Mouse (Mus musculus): ENCODE data around the gene 4933415F23Rik. TPM values are rescaled to one million over a fixed set of nuclear protein-coding genes. Genes with fewer than 3 reads are reported as not detected.
"Not testable (repeated sequence)": the region's sequence is repeated elsewhere in the genome, so short reads cannot be mapped to it uniquely, and the experiment has no call there.

Gene 4933415F23Rik
- total RNA-seq (2021): not detected

DNA sequence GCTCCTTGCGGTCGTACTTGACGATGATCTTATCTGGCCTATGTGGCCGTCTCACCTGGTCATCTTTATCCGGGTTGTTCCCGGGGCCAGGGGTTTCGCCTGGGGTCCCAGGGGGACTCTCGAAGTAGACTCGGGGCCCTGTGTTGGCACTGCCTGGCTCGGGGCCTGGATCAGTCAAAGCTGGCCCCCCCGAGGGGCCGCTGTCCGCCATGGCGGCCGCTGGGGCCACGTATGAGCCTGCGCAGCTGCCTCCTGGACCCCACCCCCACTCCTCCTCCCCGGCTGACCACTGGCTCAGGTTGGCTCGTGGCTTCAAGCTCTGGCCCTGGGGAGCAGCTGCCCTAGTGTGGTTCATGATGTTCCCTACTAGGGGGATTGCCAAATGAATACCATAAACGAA, at the start of gene 4933415F23Rik:
4933415F23Rik (minus strand) TSS at position 233 of the 400 bp plus-strand sequence.
- no peak for DNase-seq (ENCODE audit: low spot score in 2 of 2)
- intact Hi-C loops (cut with DNase I): no loop called here

DNA sequence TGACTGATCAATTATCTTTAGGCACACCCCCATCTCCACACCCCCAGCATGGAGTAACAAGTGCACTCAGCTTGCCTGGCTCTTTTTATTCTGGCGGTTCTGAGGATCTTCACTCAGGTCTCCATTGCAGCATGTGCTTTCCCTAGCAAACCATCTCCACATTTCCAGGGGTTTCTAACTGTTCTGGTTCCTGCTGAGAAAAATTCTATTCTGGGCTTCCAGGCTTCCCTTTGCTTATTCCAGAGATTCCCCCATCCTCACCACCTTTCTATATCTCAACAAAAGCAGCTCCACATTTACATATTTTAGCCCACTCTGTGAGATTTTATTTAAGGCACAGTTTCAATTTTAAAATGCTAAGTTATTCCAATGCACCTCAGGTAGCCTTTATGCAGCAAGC, 49.7 kb upstream of the 4933415F23Rik start:
- intact Hi-C loops (cut with DNase I): no loop called here
- no peak for DNase-seq (ENCODE audit: low spot score in 2 of 2)

DNA sequence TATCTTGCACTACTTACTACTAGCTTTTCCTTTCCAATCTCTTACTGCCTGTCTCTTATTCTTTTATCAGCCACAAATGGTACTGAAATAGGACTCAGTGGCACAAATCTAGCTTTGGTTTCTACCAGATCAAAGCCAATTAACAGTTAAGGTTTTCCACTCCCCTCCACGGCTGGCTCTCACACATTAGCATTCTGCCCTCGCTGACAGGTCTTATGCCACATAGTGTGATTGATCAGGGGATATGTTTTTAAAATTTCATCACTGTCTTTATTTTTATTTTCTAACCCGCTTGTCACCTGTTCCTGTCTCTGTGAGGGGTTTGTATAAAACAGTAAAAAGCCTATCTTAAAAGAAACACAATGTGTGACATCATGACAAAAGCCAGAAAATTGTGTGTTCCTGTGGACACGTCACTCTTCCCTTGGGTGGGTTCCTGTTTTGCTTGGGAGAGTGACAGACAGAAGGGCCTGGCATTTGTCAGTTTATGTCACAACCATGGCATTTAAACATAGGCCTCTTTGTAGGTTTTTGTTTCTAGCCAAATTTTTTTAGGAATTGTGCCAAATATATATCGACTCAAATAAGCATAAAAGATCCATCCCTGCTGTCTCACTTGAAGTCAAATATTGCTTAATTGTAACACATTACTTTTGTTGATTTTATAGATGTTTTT, 44.3 kb upstream of the 4933415F23Rik start:
- no peak for DNase-seq (ENCODE audit: low spot score in 2 of 2)
- intact Hi-C loops (cut with DNase I): no loop called here

DNA sequence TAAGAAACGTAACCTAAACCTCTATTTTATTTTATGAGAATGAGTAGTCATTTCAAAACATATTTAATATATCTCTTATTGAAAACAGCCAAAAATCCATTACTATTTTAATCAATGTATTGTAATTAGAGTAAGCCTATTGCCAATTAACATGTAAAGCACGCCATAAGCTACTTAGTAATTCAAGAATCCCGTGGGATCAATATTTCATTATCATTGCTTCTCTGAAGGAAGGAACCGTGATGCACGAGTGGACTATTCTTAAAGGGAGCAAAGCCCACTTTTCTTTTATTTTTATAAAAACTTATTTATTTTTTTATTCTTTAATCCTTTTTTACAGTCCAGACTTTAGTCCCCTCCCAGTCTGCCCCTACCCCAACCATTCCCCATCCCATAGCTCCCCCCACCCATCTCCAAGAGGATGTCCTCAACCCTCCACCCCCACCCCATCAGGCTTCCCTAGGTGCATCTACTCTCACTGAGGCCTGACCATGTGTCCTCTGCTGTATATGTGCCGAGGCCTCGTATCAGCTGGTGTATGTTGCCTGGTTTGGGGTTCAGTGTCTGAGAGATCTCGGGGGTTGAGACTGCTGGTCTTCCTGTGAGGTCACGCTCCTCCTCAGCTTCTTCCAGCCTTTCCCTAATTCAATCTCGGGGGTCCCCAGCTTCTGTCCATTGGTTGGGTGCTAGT, 39.2 kb upstream of the 4933415F23Rik start:
- no peak for DNase-seq (ENCODE audit: low spot score in 2 of 2)
- intact Hi-C loops (cut with DNase I): no loop called here

DNA sequence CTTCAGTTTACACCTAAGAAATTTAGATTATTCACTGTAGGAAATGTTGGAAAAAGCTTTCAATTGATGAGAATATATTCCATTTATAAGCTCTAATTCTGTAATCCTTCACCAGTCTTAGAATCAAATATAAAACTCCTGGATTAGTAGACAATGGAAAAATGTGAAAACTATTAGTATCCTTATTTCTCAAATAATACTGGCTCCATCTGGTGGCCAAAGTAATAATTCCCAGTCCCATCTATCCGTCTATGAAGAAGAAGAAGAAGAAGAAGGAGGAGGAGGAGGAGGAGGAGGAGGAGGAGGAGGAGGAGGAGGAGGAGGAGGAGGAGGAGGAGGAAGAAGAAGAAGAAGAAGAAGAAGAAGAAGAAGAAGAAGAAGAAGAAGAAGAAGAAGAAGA, 38.5 kb upstream of the 4933415F23Rik start:
- DNase-seq (ENCODE audit: low spot score in 2 of 2); intact Hi-C loops (cut with DNase I): not testable (repeated sequence)

DNA sequence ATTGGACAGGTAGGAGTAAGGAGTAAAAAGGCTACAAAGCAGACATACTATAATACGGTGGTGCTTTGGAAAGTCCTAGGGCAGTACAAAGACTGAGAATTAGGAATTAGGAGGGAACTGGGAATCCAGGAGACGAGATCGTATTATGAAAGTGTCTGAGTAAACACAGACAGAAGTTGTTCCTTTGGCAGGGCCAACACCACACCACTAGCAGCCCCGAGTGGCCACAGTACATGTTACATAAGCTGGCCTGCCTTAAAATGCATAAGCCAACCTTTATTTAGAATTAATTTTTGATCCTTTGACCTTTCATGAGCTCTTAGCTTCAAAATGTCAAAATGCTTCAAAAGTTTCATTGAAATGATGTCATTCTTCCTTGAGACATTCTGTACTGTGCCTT, 18.8 kb upstream of the 4933415F23Rik start:
- intact Hi-C loops (cut with DNase I): no loop called here

DNA sequence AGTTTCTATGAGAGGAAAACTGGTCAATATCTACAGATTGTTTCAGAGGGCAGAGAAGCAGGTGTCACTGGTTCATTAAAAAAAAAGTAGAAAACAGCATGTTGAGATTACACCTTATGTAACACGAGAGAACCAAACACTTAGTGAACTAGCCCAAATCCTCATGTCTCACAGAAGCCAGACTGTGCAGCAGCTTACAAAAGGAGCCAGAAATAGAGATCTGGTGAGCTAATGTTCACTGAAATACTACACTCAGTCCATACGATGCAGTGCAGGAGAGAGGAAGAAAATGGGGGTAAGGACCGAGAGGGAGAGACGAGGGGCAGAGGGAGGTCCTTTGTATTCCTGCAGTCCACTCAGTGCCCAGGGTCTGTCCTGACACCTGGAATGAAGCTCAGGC, 17.4 kb upstream of the 4933415F23Rik start:
- DNase-seq (ENCODE audit: low spot score in 2 of 2): no peak
- intact Hi-C loops (cut with DNase I): no loop called here

More for the DNA sequence above, 18.8 kb upstream of the 4933415F23Rik start:
- DNase-seq (ENCODE audit: low spot score in 2 of 2): no peak

DNA sequence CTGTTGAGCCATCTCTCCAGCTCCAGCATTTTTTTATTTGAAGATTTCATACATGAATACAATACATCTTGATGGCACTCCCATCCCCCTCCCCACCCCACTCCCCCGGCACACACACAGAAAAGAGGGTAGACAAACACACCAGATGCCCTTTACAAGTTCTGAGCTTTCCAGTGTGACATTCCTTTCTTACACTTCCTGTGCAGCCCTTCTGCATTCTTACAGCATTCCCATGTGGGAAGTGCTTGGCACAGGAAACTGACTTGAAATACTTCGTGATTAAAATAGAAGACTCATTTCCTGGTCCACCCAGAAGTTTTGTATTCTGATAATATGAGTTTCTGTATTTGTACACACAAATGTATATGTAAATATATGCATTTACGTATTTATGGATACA, 15.4 kb upstream of the 4933415F23Rik start:
- no peak for DNase-seq (ENCODE audit: low spot score in 2 of 2)
- intact Hi-C loops (cut with DNase I): no loop called here

DNA sequence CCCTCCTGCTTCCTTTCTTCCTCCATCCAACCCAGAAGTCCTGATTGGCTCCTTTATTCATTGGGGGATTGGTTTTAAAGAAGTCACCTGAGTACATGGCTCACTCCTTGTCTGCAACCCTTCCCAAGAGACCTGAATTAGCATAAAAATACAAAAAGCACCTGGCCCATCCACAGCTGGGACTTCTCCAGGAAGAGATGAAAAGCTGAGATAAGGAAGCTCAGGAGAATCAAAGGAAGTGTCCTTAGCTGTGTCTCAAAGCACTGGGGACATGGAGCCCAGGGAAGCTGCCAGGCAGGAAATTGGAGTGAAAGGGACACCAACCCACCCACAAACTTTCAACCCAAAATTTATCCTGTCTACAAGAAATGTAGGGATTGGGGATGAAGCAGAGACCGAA, 7.1 kb upstream of the 4933415F23Rik start:
- DNase-seq (ENCODE audit: low spot score in 2 of 2): no peak
- intact Hi-C loops (cut with DNase I): no loop called here

DNA sequence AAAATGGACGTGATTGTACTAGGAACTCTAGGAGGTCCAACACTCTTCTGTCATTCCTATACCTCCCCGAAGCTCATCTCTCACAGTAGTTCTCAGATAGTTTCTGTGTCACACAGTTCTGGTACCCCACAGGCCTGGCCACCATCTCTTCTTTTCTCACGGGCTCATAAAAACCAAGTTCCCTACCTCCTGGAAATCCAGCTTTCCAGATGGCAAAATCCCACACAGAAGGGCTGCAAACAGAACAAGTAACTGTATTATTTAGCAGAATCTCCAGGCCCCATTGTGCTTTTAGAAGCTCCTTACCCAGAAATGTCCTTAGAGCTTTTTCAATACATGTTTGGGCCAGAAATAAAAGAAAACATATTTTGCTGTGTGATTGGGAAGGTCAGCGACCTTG, 828 bp upstream of the 4933415F23Rik start:
- peak in 1 of 2 experiments; percentile 22 for DNase-seq (ENCODE audit: low spot score in 2 of 2)
- intact Hi-C loops (cut with DNase I): no loop called here

DNA sequence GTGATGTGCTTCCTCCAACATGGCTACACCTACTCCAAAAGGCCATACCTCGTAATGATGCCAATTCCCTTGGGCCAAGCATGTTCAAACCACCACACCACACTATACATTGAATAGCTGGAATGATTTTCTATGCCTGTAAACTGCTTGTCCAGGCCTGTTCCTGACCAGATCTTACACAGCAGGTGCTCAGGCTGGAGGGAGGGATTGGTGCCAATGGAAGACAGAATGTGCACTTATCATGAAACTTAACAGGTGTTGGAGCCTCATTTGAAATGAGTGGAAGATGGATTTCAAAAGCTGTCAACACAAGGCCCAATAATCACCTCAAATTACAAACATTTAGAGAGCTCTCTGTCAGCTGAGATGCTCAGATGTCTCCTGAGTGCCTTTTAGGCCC, 2.3 kb downstream of the 4933415F23Rik start:
- DNase-seq (ENCODE audit: low spot score in 2 of 2): no peak
- intact Hi-C loops (cut with DNase I): no loop called here

DNA sequence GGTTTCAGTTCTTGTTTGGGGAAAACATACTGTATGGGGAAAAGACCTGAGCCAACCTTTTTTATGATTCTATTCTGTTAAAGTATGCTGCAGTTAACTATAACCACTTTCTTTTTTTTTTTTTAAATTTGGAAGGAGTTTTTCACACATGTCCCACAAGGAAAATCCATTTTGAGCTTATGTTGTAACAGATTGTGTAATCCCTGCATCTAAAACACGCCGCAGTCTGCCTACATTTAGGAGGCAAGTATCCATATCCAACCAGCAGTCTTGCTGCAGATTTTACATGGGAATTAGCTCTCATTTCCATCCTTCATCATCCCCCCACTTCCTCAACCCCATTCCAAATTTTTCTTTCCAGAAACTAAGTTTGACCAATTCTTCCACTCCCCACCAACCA, 3.6 kb downstream of the 4933415F23Rik start:
- DNase-seq (ENCODE audit: low spot score in 2 of 2): peak in 1 of 2 experiments; percentile 15
- intact Hi-C loops (cut with DNase I): no loop called here

DNA sequence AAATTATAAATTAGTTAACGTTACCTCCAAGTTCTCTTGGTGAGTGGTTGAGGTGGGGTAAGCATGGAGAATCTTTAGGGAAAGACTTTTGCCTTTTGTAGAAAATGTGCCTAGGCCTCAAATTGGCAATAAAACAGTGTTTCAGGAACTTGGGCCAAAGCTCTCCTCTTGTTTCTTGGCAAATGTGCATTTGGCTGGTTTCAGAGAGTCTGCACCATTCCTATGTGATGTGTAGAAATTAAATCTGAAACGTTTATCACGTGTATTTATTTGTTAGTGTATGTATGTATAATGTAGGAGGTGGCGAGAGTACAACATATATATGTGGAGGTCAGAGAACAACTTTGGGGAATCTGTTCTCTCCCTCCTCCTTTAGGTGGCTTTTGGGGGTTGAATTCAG, 4.1 kb downstream of the 4933415F23Rik start:
- intact Hi-C loops (cut with DNase I): no loop called here
- DNase-seq (ENCODE audit: low spot score in 2 of 2): no peak

DNA sequence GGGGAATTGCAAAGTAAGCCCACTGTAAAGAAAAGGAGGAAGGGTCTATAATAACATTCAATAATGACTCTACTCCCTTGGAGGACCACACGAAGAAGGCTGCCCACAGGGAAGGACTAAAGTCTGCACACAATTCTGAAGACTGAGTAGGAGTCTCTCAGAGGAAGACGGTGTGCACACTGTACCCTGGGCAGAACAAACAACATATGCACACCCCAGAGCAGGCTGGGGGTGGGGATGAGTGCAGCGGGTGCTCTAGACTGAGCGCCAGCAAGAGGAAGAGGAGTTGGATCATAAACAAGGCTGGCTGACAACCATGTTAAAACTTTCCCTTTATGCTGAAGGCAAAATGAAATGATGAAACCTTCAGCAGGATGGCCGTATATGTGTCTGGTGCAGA, 34.3 kb downstream of the 4933415F23Rik start:
- intact Hi-C loops (cut with DNase I): loop anchor here (5.0 kb wide), 1 partner anchor 260 kb away; the partner anchor contains the start of gene Rims1
- peak in 1 of 2 experiments; percentile 30 for DNase-seq (ENCODE audit: low spot score in 2 of 2)

DNA sequence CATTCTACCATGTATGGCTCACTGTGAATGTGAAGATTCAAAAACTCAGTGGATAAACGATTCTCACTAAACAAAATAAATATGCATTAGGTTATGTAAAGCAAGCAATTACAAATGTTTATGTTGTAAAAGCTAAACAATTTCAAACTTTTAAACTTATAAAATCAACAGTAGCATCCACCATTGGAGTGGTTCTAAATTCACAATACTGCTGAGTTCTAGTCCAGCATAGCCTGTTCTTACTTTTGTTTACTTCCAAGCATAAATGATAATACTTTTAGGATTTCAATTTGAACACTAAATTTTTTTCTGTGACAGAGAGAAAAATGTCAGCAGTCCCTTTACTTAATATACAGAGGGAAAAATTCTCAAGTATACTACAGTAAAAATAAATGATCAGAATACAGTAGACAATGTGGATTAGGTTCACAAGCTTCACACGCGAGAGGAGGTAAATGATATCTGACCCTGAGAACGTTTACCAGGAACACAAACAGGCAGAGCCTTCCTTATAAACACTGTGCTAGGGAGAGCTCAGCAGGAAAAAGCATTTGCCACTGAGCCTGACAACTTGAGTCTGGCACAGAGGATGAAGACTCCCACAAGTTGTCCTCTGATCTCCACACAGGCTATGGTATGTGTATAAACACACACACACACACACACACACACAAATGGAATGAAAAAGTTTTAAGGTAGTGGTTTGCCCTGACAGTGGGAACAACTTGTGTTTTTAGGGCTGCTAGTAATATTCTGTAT, 37.2 kb downstream of the 4933415F23Rik start:
- intact Hi-C loops (cut with DNase I): loop anchor here (5.0 kb wide), 2 partner anchors 258 to 463 kb away; partner anchors contain the start of gene Rims1
- DNase-seq (ENCODE audit: low spot score in 2 of 2): no peak

DNA sequence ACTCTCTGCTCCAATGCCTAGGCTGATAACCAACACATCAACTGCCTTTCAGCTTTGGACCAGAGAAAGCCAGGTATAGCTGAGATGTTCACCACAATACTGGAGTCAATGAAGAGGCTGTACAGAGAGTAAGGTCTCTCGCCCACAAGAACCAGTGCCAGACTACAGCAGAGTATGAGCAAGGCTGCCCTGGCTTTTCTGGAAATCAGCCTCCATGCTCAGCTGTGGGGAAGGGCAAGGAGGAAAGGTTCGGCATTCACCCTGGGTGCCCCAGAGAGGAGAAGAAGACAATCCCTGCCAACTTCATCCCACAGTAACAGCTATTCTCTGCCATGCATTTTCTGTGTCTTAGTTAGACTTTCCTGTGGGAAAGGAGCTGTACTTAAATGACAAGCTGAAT, 38.1 kb downstream of the 4933415F23Rik start:
- intact Hi-C loops (cut with DNase I): loop anchor here (5.0 kb wide), 1 partner anchor 462 kb away; no protein-coding TSS in a partner anchor
- no peak for DNase-seq (ENCODE audit: low spot score in 2 of 2)

DNA sequence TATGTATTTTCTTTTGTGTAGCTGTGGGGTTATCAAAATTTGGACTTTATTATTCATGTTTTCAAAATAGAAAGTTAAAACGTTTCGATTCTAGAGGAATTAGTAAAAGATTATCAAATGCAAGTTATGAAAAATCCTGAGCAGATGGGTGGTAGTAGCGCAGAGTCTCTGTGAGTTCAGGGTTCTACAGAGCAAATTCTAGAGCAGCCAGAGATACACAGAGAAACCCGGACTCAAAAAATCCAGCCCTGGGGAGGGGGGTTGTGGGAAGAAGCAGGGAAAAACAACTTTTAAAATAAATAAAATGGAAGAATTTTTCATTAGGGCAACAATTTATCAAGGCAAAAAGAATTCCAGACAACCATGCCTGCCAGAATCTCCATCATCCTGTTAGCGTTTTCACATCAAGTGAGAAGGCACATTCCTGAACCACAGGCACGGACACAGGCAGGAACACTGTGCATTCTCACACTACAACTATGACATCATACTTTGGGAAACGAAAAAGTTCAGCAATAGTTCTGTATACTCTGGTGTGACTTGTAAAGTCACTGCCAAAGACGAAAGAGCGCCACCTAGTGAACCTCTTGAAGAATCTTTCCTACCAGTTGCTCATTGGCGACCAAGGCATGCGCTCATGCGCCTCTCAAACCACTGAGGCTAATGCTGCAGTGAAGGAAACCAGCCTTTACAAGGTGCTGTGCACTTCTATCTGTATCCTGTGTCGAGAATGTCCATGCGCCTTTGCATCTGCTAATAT, 40.3 kb downstream of the 4933415F23Rik start:
- intact Hi-C loops (cut with DNase I): loop anchor here (5.0 kb wide), 1 partner anchor 459 kb away; no protein-coding TSS in a partner anchor
- DNase-seq (ENCODE audit: low spot score in 2 of 2): peak; percentile 30 to 37

DNA sequence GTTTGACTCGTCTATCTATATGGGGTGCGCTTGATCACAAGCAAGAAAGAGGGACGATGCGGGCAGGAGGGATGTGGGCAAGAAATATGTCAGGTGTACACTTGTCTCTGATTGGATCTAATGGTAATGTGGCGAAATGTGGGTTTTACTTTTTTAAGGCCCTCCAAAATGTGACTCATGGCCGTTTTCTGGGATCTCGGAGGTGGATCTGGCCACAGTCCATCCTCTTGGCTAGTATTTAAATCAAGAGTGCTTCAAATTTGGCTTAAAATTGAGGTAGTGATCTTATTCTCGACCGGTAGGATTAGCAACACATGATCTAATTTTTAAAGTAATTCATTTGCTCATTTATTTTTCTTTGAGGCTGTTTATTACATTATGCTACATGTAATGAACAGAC, 42.0 kb downstream of the 4933415F23Rik start:
- intact Hi-C loops (cut with DNase I): loop anchor here (5.0 kb wide), 1 partner anchor 458 kb away; no protein-coding TSS in a partner anchor
- no peak for DNase-seq (ENCODE audit: low spot score in 2 of 2)
